27 mouse cellular contexts compared by ENCODE assay signal in the genomic region with DNA sequence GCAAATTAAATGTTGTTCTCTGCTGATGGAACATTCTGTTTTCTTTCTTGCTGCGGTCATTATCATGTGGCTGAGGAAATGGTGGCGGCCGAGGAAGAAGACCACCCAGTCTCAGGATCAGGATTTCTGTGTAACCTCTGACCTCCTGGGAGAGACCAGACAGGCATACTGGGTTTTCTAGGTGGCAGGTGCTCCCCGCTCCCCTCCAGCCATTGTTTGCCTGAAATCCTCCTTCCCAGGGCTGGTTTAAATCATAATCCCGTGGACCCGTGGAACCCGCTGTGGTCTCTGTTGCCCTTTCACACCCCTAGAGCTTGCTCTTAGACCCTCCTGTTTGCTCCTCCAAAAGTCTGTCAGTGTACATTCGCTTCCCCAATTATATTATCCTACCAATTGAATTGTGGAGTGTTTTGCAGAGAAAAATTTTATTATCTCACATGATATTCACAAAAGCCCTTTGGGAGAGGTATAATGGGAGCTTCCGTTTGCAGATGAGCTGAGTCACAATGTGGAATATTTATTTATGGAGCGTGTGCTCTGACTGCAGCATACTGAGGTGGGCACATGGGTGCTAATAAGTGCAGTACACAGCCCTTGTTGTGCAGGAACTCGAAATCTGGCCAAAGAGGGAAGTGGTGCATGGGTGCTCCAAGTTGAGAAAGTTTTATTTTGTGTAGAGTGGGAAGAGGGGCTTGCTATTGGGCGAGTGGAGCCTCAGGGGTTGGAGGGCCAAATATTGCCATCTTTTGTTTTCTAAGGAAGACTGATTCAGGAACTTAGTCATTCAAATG. TPM values are rescaled to one million over a fixed set of nuclear protein-coding genes. Genes with fewer than 3 reads are reported as not detected.
DNase-seq lines count a peak whose midpoint lies in the region; ATAC-seq and TF ChIP-seq lines count a peak whose summit lies in the region.
"Had no signal": no experiment of that assay in that cellular context is flagged by ENCODE, and none has a peak within 500 bp of the region (broad histone marks: within the 10 kb centered on the region; RNA-seq: fewer than 3 reads in every experiment).

No protein-coding gene starts in this region.

- intact Hi-C loops in heart, postnatal 10 days (cut with DNase I): no loop called here

- H3K27ac ChIP-seq in lung, embryonic 16.5 days (ENCODE audit: low read length): peak overlapping the region; percentile 22; the same call in 1 of the 2 replicates
- peak overlapping the region; percentile 0 for H3K27ac ChIP-seq in bone marrow macrophage, adult 2 months (ENCODE audit: insufficient read depth, low read depth, low read length)
- peak overlapping the region; percentile 63; the same call in 1 of the 2 replicates for H3K27ac ChIP-seq in embryonic facial prominence, embryonic 10.5 days (replicated peaks)
- H3K27ac ChIP-seq: forebrain, embryonic 13.5 days; hindbrain, embryonic 13.5 days; liver, embryonic 12.5 days; macrophage had no signal

- DNase-seq in heart, adult 11 months: peak; percentile 59
- no peak for DNase-seq in heart, postnatal 10 days
- DNase-seq in lung, postnatal 25 days (ENCODE audit: low spot score): no peak
- no peak for DNase-seq in embryonic facial prominence, embryonic 10.5 days (ENCODE audit: low spot score)
- DNase-seq in testis, postnatal 10 days (ENCODE audit: low spot score): no peak
- no peak for DNase-seq in kidney, postnatal 25 days
- DNase-seq: adrenal gland, postnatal 14 days; cerebellum, adult 11 months; cerebellum, adult 9-10 months; cerebellum, postnatal 36 days; gastrocnemius, postnatal 25 days; heart, adult 2 months; heart, postnatal 4 days; kidney, adult 11 months; kidney, postnatal 36 days; layer of hippocampus, postnatal 36 days; left cerebral cortex, postnatal 4 days; liver, postnatal 0 days had no signal

- no peak overlapping the region for H3K4me3 ChIP-seq in lung, embryonic 16.5 days (ENCODE audit: low read length)
- no peak overlapping the region for H3K4me3 ChIP-seq in bone marrow macrophage, adult 2 months (ENCODE audit: insufficient read depth, low read length)
- H3K4me3 ChIP-seq in embryonic facial prominence, embryonic 10.5 days: no peak overlapping the region
- H3K4me3 ChIP-seq: erythroblast, embryonic 14.5 days; forebrain, embryonic 13.5 days; heart, adult 2 months; hindbrain, embryonic 13.5 days; liver, embryonic 12.5 days had no signal

- H3K4me2 ChIP-seq in lung, embryonic 16.5 days (ENCODE audit: low read depth, low read length): no peak overlapping the region
- H3K4me2 ChIP-seq: forebrain, embryonic 13.5 days; hindbrain, embryonic 13.5 days; liver, embryonic 12.5 days had no signal

- H3K4me1 ChIP-seq in lung, embryonic 16.5 days (replicated peaks; ENCODE audit: control insufficient read depth, insufficient read depth, low read length): peaks cover 20% of the 10 kb centered on the region
- H3K4me1 ChIP-seq in bone marrow macrophage, adult 2 months (ENCODE audit: control insufficient read depth, insufficient read depth, low read length): peaks cover 38% of the 10 kb centered on the region
- peaks cover 44% of the 10 kb centered on the region for H3K4me1 ChIP-seq in embryonic facial prominence, embryonic 10.5 days

- H3K9me3 ChIP-seq in lung, embryonic 16.5 days (ENCODE audit: control insufficient read depth, low read length): no peaks in the 10 kb centered on the region
- H3K9me3 ChIP-seq in embryonic facial prominence, embryonic 10.5 days: no peaks in the 10 kb centered on the region
- H3K9me3 ChIP-seq: forebrain, embryonic 13.5 days; hindbrain, embryonic 13.5 days; liver, embryonic 12.5 days had no signal

- no peaks in the 10 kb centered on the region for H3K36me3 ChIP-seq in lung, embryonic 16.5 days (ENCODE audit: control insufficient read depth, insufficient read depth, low read length)
- H3K36me3 ChIP-seq in embryonic facial prominence, embryonic 10.5 days (replicated peaks): no peaks in the 10 kb centered on the region
- H3K36me3 ChIP-seq: hindbrain, embryonic 13.5 days; liver, embryonic 12.5 days had no signal

- no peak overlapping the region for H3K9ac ChIP-seq in lung, embryonic 16.5 days (ENCODE audit: low read length)
- H3K9ac ChIP-seq: forebrain, embryonic 13.5 days; hindbrain, embryonic 13.5 days; liver, embryonic 12.5 days; liver, postnatal 0 days had no signal

- no peak for TF ChIP-seq CTCF in bone marrow macrophage, adult 2 months (IDR thresholded peaks at IDR 0.05; ENCODE audit: low read depth, low read length)

- no peak for TF ChIP-seq POLR2A in bone marrow macrophage, adult 2 months (IDR thresholded peaks at IDR 0.05; ENCODE audit: borderline replicate concordance, low read depth, low read length)

- WGBS in lung, embryonic 16.5 days: 59% methylated on average over 12 of the region's 12 CpGs
- WGBS in embryonic facial prominence, embryonic 10.5 days: 48% methylated on average over 12 of the region's 12 CpGs

- no peaks in the 10 kb centered on the region for H3K27me3 ChIP-seq in lung, embryonic 16.5 days (ENCODE audit: control insufficient read depth, insufficient read depth, low read depth, low read length)
- no peaks in the 10 kb centered on the region for H3K27me3 ChIP-seq in embryonic facial prominence, embryonic 10.5 days (replicated peaks; ENCODE audit: low read depth, poor library complexity, severe bottlenecking)
- H3K27me3 ChIP-seq: forebrain, embryonic 13.5 days; hindbrain, embryonic 13.5 days; liver, embryonic 12.5 days had no signal

- ATAC-seq in lung, embryonic 16.5 days (ENCODE audit: low read depth): no peak
- ATAC-seq: CD4-positive, CD25-positive, alpha-beta regulatory T cell, adult 4 months; forebrain, embryonic 13.5 days; liver, embryonic 12.5 days; liver, postnatal 0 days; lung, postnatal 0 days had no signal

RNA-seq across cellular contexts. Expression of gene Dock4, which starts 40.5 kb away (rescaled TPM):
- 10 to 100 TPM; 18.8 to 21.1 TPM for total RNA-seq in heart, postnatal 10 days (2021)
- polyA plus RNA-seq in lung, embryonic 16.5 days (2015; fragmentation: Nextera tagmentation; extraction: Ambion mirVana): 28.4 and 32.9 TPM in 2 replicates
- polyA plus RNA-seq in bone marrow macrophage, adult 2 months (2012; ENCODE audit: insufficient read depth, insufficient read length, missing spikeins): 17.7 and 18.6 TPM in 2 replicates
- polyA plus RNA-seq in embryonic facial prominence, embryonic 10.5 days (2016; fragmentation: Nextera tagmentation; extraction: Ambion mirVana): 18.1 and 19.5 TPM in 2 replicates

RNA-seq across cellular contexts. Expression of gene Zfp277, which starts 40.5 kb away (rescaled TPM):
- 10 to 100 TPM; 15.4 to 16.3 TPM for total RNA-seq in heart, postnatal 10 days (2021)
- 42.3 and 42.8 TPM in 2 replicates for polyA plus RNA-seq in lung, embryonic 16.5 days (2015; fragmentation: Nextera tagmentation; extraction: Ambion mirVana)
- polyA plus RNA-seq in bone marrow macrophage, adult 2 months (2012; ENCODE audit: insufficient read depth, insufficient read length, missing spikeins): 29.0 and 30.4 TPM in 2 replicates
- 39.0 and 39.9 TPM in 2 replicates for polyA plus RNA-seq in embryonic facial prominence, embryonic 10.5 days (2016; fragmentation: Nextera tagmentation; extraction: Ambion mirVana)

Comparison
In these comparisons a context has a peak if more than half of its experiments do, and no peak if none do; other contexts are left out.
1. H3K27ac ChIP-seq: peak in every context shown above with its lines; median percentile 63 in embryonic facial prominence, embryonic 10.5 days; 22 in lung, embryonic 16.5 days; 0 in bone marrow macrophage, adult 2 months.